Mouse (Mus musculus) effector memory CD4-positive, alpha-beta T cell, adult 5 months (primary cell): Measurements from ENCODE around the gene Gamt. TPM values are rescaled to one million over a fixed set of nuclear protein-coding genes. Genes with fewer than 3 reads are reported as not detected.

Experiments
- polyA plus RNA-seq: library from polyadenylated mRNA; unstranded; fragments of 100-300 nt; shearing (Covaris generic); gene quantifications from one replicate; pipeline ENCODE4 v1.2.1, GENCODE M21; 2017

Gamt gene
- 0.39 TPM for polyA plus RNA-seq

GRCm38 (mm10) chr10:80260642-80261584 is at the start of gene Gamt, which contains the start of gene Dazap1:
Gene Gamt (minus strand): TSS chr10:80261012.
Gene Dazap1 (plus strand): TSS chr10:80261486.

GRCm38 (mm10) chr10:80295618-80296425 is 35.0 kb upstream of the Gamt start, which contains the start of gene Apc2:
Gene Apc2 (plus strand): TSS chr10:80295977.

GRCm38 (mm10) chr10:80292251-80293146 is 31.7 kb upstream of the Gamt start, which contains the start of gene Rps15:
Gene Rps15 (plus strand): TSS chr10:80292453.

GRCm38 (mm10) chr10:80248971-80249640 is 11.7 kb downstream of the Gamt start, which contains the start of gene Ndufs7:
Gene Ndufs7 (plus strand): TSS chr10:80249121.

GRCm38 (mm10) chr10:80226416-80227165 is 34.2 kb downstream of the Gamt start, which contains the start of gene Mum1:
Gene Mum1 (plus strand): TSS chr10:80226434.

Other genes starting within 250 kb of the Gamt start
- gene Arhgap45, start 244.4 kb downstream of the Gamt start, polyA plus RNA-seq: 733 TPM
- 112 TPM for gene Polr2e, start 221.2 kb downstream of the Gamt start, polyA plus RNA-seq
- 368 TPM for gene Gpx4, start 213.8 kb downstream of the Gamt start, polyA plus RNA-seq
- 62.6 TPM for gene Sbno2, start 155.4 kb downstream of the Gamt start, polyA plus RNA-seq
- gene Stk11, start 145.2 kb downstream of the Gamt start, polyA plus RNA-seq: 79.3 TPM
- 431 TPM for gene Atp5d, start 122.4 kb downstream of the Gamt start, polyA plus RNA-seq
- 18.9 TPM for gene Cbarp, start 120.2 kb downstream of the Gamt start, polyA plus RNA-seq
- 7.3 TPM for gene Midn, start 112.7 kb downstream of the Gamt start, polyA plus RNA-seq
- 244 TPM for gene Cirbp, start 95.0 kb downstream of the Gamt start, polyA plus RNA-seq
- gene 1600002K03Rik, start 88.1 kb downstream of the Gamt start, polyA plus RNA-seq: 17.4 TPM
- not detected for gene Efna2, start 81.5 kb downstream of the Gamt start, polyA plus RNA-seq
- 75.3 TPM for gene Mum1, start 34.6 kb downstream of the Gamt start, polyA plus RNA-seq
- gene Ndufs7, start 11.9 kb downstream of the Gamt start, polyA plus RNA-seq: 146 TPM
- 91.1 TPM for gene Dazap1, start 474 bp upstream of the Gamt start, polyA plus RNA-seq
- 817 TPM for gene Rps15, start 31.4 kb upstream of the Gamt start, polyA plus RNA-seq
- gene Apc2, start 35.0 kb upstream of the Gamt start, polyA plus RNA-seq: not detected
- gene 2310011J03Rik, start 59.5 kb upstream of the Gamt start, polyA plus RNA-seq: 25.5 TPM
- 4.1 TPM for gene Pcsk4, start 68.5 kb upstream of the Gamt start, polyA plus RNA-seq
- gene Reep6, start 68.9 kb upstream of the Gamt start, polyA plus RNA-seq: not detected
- gene Adamtsl5, start 87.4 kb upstream of the Gamt start, polyA plus RNA-seq: not detected
- not detected for gene Plk5, start 95.4 kb upstream of the Gamt start, polyA plus RNA-seq
- gene Mex3d, start 126.6 kb upstream of the Gamt start, polyA plus RNA-seq: 9.1 TPM
- 96.5 TPM for gene Mbd3, start 138.5 kb upstream of the Gamt start, polyA plus RNA-seq
- 89.0 TPM for gene Uqcr11, start 145.8 kb upstream of the Gamt start, polyA plus RNA-seq
- 87.3 TPM for gene Tcf3, start 172.6 kb upstream of the Gamt start, polyA plus RNA-seq
- gene Onecut3, start 233.8 kb upstream of the Gamt start, polyA plus RNA-seq: not detected